Mouse (Mus musculus) hindbrain, embryonic 14.5 days (tissue): ENCODE measurements around the gene Zbtb4. TPM values are rescaled to one million over a fixed set of nuclear protein-coding genes. Genes with fewer than 3 reads are reported as not detected.

Source experiments
- ATAC-seq: fragments of 200-750 bp; cut with Nextera tagmentation; 2 replicates; pipeline ENCODE4 v1.8.0; 2017; ENCODE audit warnings: moderate number of reproducible peaks, mild to moderate bottlenecking, moderate TSS enrichment, moderate library complexity; ENCODE audit not compliant: low FRiP score
- DNase-seq: peaks from one replicate; pipeline ENCODE4 v3.0.0-alpha.2; 2015; ENCODE audit warnings: low spot score
- H3K27ac ChIP-seq: fragments of 300-500 bp; sonication (generic); 2 replicates; pipeline ENCODE4 v1.5.1; 2014; ENCODE audit warnings: mild to moderate bottlenecking, moderate library complexity
- H3K27me3 ChIP-seq: fragments of 300-500 bp; sonication (generic); 2 replicates; pipeline ENCODE4 v1.6.1; 2014; ENCODE audit warnings: mild to moderate bottlenecking, low read length, mixed read lengths; ENCODE audit not compliant: control insufficient read depth, insufficient read depth
- H3K36me3 ChIP-seq: fragments of 300-500 bp; sonication (generic); replicated peaks from 2 replicates; pipeline ENCODE4 v1.6.1; 2014; ENCODE audit not compliant: control insufficient read depth, insufficient read depth
- H3K4me1 ChIP-seq: fragments of 300-500 bp; sonication (generic); replicated peaks from 2 replicates; pipeline ENCODE4 v1.6.1; 2014; ENCODE audit warnings: antibody characterized with exemption, low read length, mixed read lengths; ENCODE audit not compliant: control insufficient read depth, insufficient read depth
- H3K4me2 ChIP-seq: fragments of 300-500 bp; sonication (generic); replicated peaks from 2 replicates; pipeline ENCODE4 v1.6.1; 2014; ENCODE audit warnings: mild to moderate bottlenecking, moderate library complexity
- H3K4me3 ChIP-seq: fragments of 300-500 bp; sonication (generic); replicated peaks from 2 replicates; pipeline ENCODE4 v1.5.1; 2014; ENCODE audit warnings: mild to moderate bottlenecking, low read length
- H3K9ac ChIP-seq: fragments of 300-500 bp; sonication (generic); 2 replicates; pipeline ENCODE4 v1.6.1; 2014
- H3K9me3 ChIP-seq: fragments of 300-500 bp; sonication (generic); 2 replicates; pipeline ENCODE4 v1.6.1; 2016; ENCODE audit warnings: low read length; ENCODE audit not compliant: control insufficient read depth
- WGBS: fragments of 180-500 bp; shearing (Covaris S2); extraction: QIAGEN DNeasy Blood & Tissue Kit; methylation state at CpG from one replicate; pipeline ENCODE4 v1.1.7; 2014; 5-methylcytosine and 5-hydroxymethylcytosine counted together
- polyA plus RNA-seq: library from polyadenylated mRNA; unstranded; fragments of >200 nt; fragmentation: Nextera tagmentation; extraction: Ambion mirVana; gene quantifications from 2 replicates; pipeline ENCODE4 v1.2.1, GENCODE M21; 2014

The Zbtb4 gene
- polyA plus RNA-seq, 1 experiment from 2014 or later = 4.6 TPM

DNA sequence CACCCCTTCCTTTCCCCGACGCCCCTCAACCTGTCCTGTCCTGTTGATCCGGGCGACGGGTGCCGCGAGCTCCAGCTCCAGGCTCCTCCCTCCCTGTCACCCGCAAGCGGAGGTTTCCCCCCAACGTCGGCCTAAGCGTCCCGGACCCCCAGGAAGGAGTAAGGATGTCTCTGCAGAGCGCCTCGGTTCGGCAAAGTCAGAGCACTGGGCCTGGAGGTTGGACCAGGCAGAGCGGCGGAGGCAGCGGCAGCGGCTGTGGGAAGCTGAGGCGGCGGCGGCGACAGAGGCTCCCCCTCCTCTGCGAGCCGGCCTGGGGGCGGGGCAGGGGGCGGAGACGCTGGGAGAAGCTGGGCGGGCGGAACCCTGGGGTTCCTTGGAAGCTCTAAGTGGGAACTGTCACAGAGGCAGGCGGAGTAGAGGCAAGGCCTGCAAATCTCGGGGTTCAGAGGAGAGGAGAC is 37.0 kb downstream of the Zbtb4 start:
- Histone ChIP-seq H3K4me3 (peak overlapping the region; percentile 49), H3K27me3 (peaks cover 21% of the 10 kb centered on the region), H3K4me2 (peak overlapping the region; percentile 88), H3K9me3 (no peaks in the 10 kb centered on the region), H3K9ac (peak overlapping the region; percentile 70), H3K27ac (peak overlapping the region; percentile 90), H3K4me1 (peaks cover 37% of the 10 kb centered on the region), H3K36me3 (no peaks in the 10 kb centered on the region)
- DNase-seq = peak; percentile 75
- ATAC-seq = peak; percentile 25; the same call in 1 of the 2 replicates
- under 1% methylated on average over 33 of the region's 33 CpGs for WGBS

DNA sequence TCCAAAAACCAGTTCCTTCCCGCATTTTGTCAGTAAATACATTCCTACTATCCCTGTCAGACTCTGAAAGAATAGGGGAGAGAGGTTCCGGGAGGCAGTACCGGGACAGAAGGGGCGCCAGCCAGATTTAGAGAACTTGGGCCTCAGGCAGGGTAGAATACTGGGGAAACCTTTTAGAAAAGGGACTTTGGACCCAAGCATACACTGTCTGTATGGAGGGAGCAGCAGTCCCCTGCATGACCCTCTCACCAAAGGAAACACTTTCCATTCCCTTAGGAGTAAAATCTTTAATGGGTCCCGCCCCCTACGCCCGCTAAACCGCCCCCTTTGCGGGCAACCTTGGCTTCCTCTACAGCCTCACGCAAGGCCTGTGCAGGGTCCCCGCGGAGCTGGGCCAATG is 37.6 kb downstream of the Zbtb4 start:
- ATAC-seq (no peak), DNase-seq (no peak)
- Histone ChIP-seq H3K36me3 (no peaks in the 10 kb centered on the region), H3K9ac (peak overlapping the region; percentile 70), H3K27ac (0 out of 2 replicates have a peak overlapping the region, but pooled peaks have one; percentile 90), H3K4me1 (peaks cover 37% of the 10 kb centered on the region), H3K27me3 (peaks cover 21% of the 10 kb centered on the region), H3K4me2 (peak overlapping the region; percentile 88), H3K9me3 (no peaks in the 10 kb centered on the region), H3K4me3 (peak overlapping the region; percentile 49)
- WGBS = 1% methylated on average over 12 of the region's 12 CpGs

DNA sequence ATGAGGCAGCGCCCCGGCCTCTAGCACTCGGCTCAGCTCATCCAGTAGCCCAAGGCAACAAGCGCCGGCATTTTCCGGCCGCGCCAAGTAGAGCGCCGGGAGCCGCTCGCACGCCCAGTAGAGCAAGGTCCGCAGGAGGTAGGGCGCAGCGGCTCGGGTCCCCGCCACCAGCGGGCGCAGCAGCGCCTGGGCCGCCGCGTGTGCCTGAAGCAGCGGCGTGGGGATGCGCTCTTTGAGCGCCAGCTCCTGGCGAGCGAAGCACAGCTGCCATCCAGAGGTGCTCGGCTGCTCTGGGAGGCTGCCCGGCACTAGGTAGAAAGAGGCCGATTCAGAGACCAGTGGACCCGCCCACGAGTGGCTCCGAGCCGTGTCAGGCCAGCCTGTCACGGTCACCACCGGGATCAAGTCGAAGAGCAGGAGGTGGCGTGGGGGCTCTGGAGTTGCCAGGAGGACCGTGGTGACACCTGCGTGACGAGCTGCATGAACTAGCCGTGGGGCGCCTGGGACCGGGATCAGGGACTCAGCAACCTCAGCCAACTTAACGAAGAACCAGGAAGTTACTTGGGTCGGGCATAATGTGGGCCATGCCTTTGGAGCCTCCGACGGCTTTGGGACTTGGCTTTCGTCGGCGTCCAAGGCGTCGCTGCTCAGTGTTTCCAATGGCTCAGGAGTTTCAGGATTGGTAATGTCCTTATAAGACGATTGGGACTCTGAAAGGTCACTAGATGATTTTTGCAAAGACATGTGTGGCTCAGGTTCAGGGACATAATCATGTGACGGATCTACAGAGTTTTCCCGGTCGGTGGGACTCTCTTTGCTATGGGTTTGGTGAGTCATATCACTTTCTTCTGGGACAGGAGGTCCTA is 38.3 kb downstream of the Zbtb4 start:
- Histone ChIP-seq H3K4me2 (peak overlapping the region; percentile 88), H3K4me1 (peaks cover 35% of the 10 kb centered on the region), H3K4me3 (peak overlapping the region; percentile 49), H3K9me3 (no peaks in the 10 kb centered on the region), H3K9ac (peak overlapping the region; percentile 70), H3K36me3 (no peaks in the 10 kb centered on the region), H3K27ac (0 out of 2 replicates have a peak overlapping the region, but pooled peaks have one; percentile 90), H3K27me3 (peaks cover 21% of the 10 kb centered on the region)
- DNase-seq (peak; percentile 75), ATAC-seq (peak; percentile 18; the same call in 1 of the 2 replicates)
- 1% methylated on average over 60 of the region's 60 CpGs for WGBS

DNA sequence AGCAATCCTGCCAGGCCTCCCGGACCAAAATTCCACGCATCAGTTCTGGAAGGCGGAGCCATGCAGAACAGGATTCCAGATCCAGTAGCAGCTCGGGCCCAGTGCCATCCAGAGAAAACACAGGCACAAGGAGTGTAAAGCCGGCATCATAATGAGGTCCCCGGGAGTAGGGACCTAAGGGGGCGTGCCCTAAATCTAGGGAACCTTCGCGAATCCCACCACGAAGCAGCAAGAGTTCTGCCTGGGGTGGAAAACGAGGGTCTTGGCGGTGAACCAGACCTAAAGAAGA is 38.9 kb downstream of the Zbtb4 start:
- H3K27me3 ChIP-seq = peaks cover 21% of the 10 kb centered on the region
- peak overlapping the region; percentile 88 for H3K4me2 ChIP-seq
- H3K36me3 ChIP-seq = no peaks in the 10 kb centered on the region
- DNase-seq (no peak), ATAC-seq (no peak)
- no peak overlapping the region for H3K4me3 ChIP-seq
- 7% methylated on average over 12 of the region's 12 CpGs for WGBS
- no peaks in the 10 kb centered on the region for H3K9me3 ChIP-seq
- peaks cover 29% of the 10 kb centered on the region for H3K4me1 ChIP-seq
- H3K27ac ChIP-seq = no peak overlapping the region
- H3K9ac ChIP-seq = 0 out of 2 replicates have a peak overlapping the region, but pooled peaks have one; percentile 4

DNA sequence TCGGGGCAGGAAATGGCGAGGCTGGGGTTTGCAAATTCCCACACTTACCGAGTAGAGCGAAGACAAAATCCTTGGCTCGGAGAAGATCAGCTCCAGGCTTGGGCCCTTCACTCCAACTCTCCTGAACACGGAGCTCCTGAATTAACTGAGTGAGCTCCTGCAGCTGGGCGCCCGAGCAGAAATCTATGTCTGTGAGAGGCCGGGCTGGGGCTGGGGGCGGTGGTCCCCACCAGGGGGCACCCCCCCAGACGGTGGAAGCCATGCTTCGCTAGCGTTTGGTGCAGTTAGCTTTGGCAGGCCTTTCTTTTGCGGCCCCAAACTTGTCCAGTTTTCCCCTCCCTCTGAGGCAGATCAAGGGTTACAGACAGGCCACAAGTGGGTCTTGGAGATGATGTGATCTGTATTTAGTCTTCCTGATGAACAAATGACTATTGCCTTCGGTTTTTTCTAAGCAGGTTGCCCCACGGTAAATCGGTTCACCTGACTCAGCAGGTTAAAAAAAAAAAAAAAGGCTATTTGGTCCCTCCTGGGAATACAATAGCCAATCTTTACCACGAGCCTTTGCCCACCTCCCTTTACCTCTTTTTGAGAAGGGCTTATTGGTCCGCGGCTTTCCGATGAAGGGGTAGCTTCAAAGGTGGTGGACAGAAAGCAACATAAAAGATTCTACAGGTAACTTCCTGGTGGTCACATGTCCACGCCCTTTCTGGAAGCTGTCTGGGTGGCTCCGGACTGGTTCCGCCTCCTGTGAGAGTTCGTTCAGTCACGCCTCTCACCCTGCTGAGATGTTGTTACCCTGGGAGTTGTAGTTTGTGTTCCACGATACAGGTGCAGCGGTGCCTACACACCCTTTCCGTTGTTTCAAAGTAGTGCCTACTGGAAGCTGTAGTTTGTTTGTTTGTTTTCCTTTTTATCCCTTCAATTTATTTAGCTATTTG is 39.5 kb downstream of the Zbtb4 start, which contains the start of gene Tmem102:
TSS of gene Tmem102 (minus strand) at position 653 of the 938 bp plus-strand sequence.
- peaks cover 27% of the 10 kb centered on the region for H3K4me1 ChIP-seq
- H3K27ac ChIP-seq = no peak within 1 kb of the TSS
- WGBS = 5% methylated on average over 29 of the region's 29 CpGs
- H3K4me3 ChIP-seq = no peak within 1 kb of the TSS
- peak within 1 kb of the TSS; percentile 88 for H3K4me2 ChIP-seq
- no peak for DNase-seq
- no peak for ATAC-seq
- no peaks in the 10 kb centered on the region for H3K36me3 ChIP-seq
- peaks cover 21% of the 10 kb centered on the region for H3K27me3 ChIP-seq
- H3K9ac ChIP-seq = 0 out of 2 replicates have a peak within 1 kb of the TSS, but pooled peaks have one; percentile 4
- no peaks in the 10 kb centered on the region for H3K9me3 ChIP-seq

DNA sequence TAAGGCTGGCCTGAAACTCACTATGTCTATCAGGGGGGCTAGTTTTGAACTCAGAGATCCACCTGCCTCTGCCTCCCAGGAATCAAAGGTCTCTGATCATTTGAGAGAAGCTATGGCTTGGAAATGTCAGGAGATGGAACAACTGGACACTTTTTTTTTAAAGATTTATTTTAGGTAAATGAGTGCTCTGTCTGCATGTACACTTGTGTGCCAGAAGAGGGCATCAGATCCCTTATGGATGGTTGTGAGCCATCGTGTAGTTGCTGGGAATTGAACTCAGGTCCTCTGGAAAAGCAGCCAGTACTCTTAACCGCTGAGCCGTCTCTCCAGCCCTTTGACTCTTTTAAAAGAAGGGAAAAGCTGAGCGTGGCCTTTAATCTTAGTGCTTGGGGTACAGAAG is 40.7 kb downstream of the Zbtb4 start:
- peaks cover 21% of the 10 kb centered on the region for H3K27me3 ChIP-seq
- no peaks in the 10 kb centered on the region for H3K9me3 ChIP-seq
- DNase-seq (no peak), ATAC-seq (no peak)
- WGBS = 86% methylated on average over 4 of the region's 4 CpGs
- no peak overlapping the region for H3K4me3 ChIP-seq
- H3K36me3 ChIP-seq = no peaks in the 10 kb centered on the region
- H3K4me2 ChIP-seq = no peak overlapping the region
- no peak overlapping the region for H3K9ac ChIP-seq
- H3K27ac ChIP-seq = no peak overlapping the region
- H3K4me1 ChIP-seq = peaks cover 24% of the 10 kb centered on the region

DNA sequence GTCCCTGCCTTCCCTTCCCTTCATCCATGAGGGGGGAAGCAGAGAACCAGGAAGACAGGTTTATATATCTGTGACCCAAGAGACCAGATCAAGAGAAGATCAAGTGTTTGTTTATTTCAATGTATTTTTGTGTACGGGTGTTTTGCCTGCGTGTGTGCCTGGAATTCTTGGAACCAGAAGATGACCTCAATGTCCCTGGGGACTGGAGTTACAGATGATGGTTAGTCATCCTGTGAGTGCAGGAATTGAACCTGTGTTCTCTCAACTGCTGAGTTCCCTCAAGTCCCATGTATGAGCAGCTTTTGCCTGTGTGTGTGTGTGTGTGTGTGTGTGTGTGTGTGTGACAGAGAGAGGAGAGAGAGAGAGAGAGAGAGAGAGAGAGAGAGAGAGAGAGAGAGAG is 41.9 kb downstream of the Zbtb4 start:
- Histone ChIP-seq H3K9ac (no peak overlapping the region), H3K4me3 (no peak overlapping the region), H3K27me3 (peaks cover 21% of the 10 kb centered on the region), H3K4me1 (peaks cover 16% of the 10 kb centered on the region), H3K27ac (no peak overlapping the region), H3K4me2 (no peak overlapping the region), H3K36me3 (no peaks in the 10 kb centered on the region), H3K9me3 (no peaks in the 10 kb centered on the region)
- DNase-seq = no peak
- 79% methylated on average over 2 of the region's 2 CpGs for WGBS
- ATAC-seq = no peak

DNA sequence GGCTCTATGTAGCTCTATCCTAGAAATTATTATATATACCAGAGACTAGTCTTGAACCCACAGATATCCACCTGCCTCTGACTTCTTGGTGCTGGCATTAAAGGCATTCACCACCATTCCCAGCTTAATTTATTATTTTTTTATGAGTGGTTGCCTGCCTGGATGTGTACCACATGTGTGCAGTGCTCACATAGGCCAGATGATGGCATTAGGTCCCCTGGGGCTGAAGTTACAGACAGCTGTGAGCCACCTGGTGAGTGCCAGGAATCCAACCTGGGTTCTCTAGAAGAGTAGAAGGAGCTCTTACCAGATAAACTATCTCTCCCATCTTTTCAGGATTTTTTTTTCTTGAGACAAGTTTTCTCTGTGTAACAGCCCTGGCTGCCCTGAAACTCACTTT is 44.6 kb downstream of the Zbtb4 start:
- ATAC-seq (no peak), DNase-seq (no peak)
- no peak overlapping the region for H3K4me2 ChIP-seq
- no peak overlapping the region for H3K27ac ChIP-seq
- no peak overlapping the region for H3K9ac ChIP-seq
- no peaks in the 10 kb centered on the region for H3K9me3 ChIP-seq
- H3K36me3 ChIP-seq = no peaks in the 10 kb centered on the region
- peaks cover 11% of the 10 kb centered on the region for H3K27me3 ChIP-seq
- no peak overlapping the region for H3K4me3 ChIP-seq
- H3K4me1 ChIP-seq = no peaks in the 10 kb centered on the region

DNA sequence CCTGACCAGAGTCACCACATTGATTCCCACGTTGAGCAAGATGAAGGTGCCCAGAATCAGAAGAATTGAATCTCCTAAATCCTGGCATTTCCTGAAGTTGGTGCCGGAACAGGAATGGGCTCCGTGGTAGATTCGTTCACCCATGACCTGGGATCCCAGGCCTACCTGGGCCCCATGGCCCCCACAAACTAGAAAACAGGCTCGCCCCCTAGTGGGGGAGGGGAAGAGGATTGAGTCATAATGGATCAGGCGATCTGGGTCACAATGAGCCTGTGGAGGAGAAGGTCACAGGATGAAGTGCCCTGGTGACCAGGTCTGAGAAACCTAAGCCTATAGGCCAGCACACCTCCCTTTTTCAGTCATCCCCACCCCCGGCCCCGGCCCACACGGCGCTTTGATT is 49.4 kb downstream of the Zbtb4 start, which contains the start of gene Gm39566:
TSS of gene Gm39566 (minus strand) at position 144 of the 400 bp plus-strand sequence.
- no peak within 1 kb of the TSS for H3K9ac ChIP-seq
- H3K4me2 ChIP-seq = no peak within 1 kb of the TSS
- H3K27ac ChIP-seq = no peak within 1 kb of the TSS
- H3K27me3 ChIP-seq = no peaks in the 10 kb centered on the region
- ATAC-seq = no peak
- no peaks in the 10 kb centered on the region for H3K4me1 ChIP-seq
- H3K9me3 ChIP-seq = no peaks in the 10 kb centered on the region
- H3K36me3 ChIP-seq = no peaks in the 10 kb centered on the region
- WGBS = 67% methylated on average over 10 of the region's 10 CpGs
- DNase-seq = no peak
- H3K4me3 ChIP-seq = no peak within 1 kb of the TSS
